Mouse (Mus musculus): ENCODE results near the gene Mfsd5. TPM values are rescaled to one million over a fixed set of nuclear protein-coding genes. Genes with fewer than 3 reads are reported as not detected.

Mfsd5 gene
- polyA plus RNA-seq, 1 experiment from 2014 or later: 67.3 TPM

DNA sequence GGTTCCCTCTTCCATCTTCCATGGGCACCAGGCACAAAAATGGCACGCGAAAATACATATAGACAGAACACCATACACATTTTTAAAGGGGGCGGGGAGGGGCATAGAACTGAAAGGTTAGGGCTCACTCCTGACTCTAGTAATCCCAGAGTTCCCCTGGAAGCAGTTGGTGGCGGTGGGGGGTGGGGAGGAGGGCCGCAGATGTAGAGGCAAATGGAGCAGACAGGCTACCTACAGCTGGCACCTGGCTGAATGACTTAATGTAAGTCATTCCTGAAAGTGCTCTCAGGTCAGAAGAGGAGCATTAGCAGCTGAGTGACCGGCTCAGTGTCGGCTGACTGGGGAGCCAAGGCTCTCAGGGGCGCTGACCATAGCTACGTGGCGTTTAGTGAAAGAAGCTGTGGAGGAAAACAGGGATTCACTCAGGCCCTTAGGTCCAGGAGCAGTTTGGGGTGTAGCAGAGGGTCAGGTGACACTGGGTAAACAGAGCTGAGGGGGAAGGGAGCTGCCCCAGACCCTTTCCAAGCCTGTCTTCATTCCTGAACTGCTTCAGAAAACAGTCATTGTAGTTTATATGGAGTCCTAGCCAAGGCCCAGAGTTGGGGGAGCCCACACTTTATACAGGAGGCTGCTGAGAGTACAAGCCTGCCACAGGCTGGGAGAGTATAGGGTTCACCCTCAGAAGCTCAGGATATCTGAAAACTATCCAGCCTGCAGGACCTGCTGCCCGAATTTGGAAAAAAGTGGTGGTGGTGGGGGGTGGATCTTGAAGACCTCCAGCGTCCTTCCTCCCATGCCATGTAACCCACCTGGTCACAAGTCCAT, 36.6 kb upstream of the Mfsd5 start:
- WGBS: 37% methylated on average over 12 of the region's 12 CpGs
- Histone ChIP-seq H3K9me3 (no peaks in the 10 kb centered on the region), H3K36me3 (peaks cover 47% of the 10 kb centered on the region), H3K27ac (peak overlapping the region; percentile 99), H3K4me2 (peak overlapping the region; percentile 94), H3K4me3 (peak overlapping the region; percentile 58), H3K4me1 (peaks cover 50% of the 10 kb centered on the region), H3K9ac (peak overlapping the region; percentile 77), H3K27me3 (no peaks in the 10 kb centered on the region)
- ATAC-seq (ENCODE audit: insufficient number of reproducible peaks, insufficient read depth, low FRiP score, low TSS enrichment, low read depth): no peak

- Histone ChIP-seq H3K27me3 (no peaks in the 10 kb centered on the region), H3K4me1 (peaks cover 54% of the 10 kb centered on the region), H3K9me3 (no peaks in the 10 kb centered on the region), H3K27ac (peak overlapping the region; percentile 99), H3K36me3 (peaks cover 38% of the 10 kb centered on the region), H3K4me3 (peak overlapping the region; percentile 58), H3K4me2 (peak overlapping the region; percentile 94), H3K9ac (peak overlapping the region; percentile 77)
- no peak for ATAC-seq (ENCODE audit: insufficient number of reproducible peaks, insufficient read depth, low FRiP score, low TSS enrichment, low read depth)
- 4% methylated on average over 22 of the region's 22 CpGs for WGBS
Observed at GRCm38 (mm10) chr15:102243229-102244190, 35.7 kb upstream of the Mfsd5 start.

- WGBS: 2% methylated on average over 19 of the region's 19 CpGs
Observed at GRCm38 (mm10) chr15:102244306-102245191, 34.7 kb upstream of the Mfsd5 start.

DNA sequence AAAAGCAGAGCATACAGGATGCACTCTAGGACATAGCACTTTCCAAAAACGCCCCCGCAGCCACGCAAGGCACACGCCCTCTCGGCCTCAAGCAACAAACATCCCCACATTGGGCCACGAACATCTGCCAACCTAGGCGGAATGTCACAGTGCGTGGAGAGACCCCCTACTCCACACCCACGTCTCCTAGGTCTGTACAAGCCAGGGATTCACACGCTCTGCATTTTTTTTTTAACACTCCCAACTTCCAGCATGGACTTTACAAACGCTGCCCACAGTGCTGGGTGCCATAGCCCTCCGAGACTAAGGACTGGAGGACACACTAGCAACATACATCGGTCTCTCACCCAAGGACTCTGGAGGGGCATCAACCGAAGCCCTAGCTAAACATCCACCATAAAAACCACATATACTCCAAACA, 33.8 kb upstream of the Mfsd5 start:
- ATAC-seq (ENCODE audit: insufficient number of reproducible peaks, insufficient read depth, low FRiP score, low TSS enrichment, low read depth): no peak
- Histone ChIP-seq H3K36me3 (peaks cover 27% of the 10 kb centered on the region), H3K4me3 (peak overlapping the region; percentile 58), H3K4me1 (peaks cover 71% of the 10 kb centered on the region), H3K27me3 (no peaks in the 10 kb centered on the region), H3K27ac (peak overlapping the region; percentile 99), H3K9me3 (no peaks in the 10 kb centered on the region), H3K9ac (peak overlapping the region; percentile 77), H3K4me2 (peak overlapping the region; percentile 94)
- WGBS: 1% methylated on average over 14 of the region's 14 CpGs

More at GRCm38 (mm10) chr15:102244306-102245191, 34.7 kb upstream of the Mfsd5 start:
- Histone ChIP-seq H3K4me3 (peak overlapping the region; percentile 58), H3K9ac (peak overlapping the region; percentile 77), H3K4me1 (peaks cover 61% of the 10 kb centered on the region), H3K36me3 (peaks cover 27% of the 10 kb centered on the region), H3K9me3 (no peaks in the 10 kb centered on the region), H3K4me2 (peak overlapping the region; percentile 94), H3K27me3 (no peaks in the 10 kb centered on the region), H3K27ac (peak overlapping the region; percentile 99)
- no peak for ATAC-seq (ENCODE audit: insufficient number of reproducible peaks, insufficient read depth, low FRiP score, low TSS enrichment, low read depth)

- peaks cover 74% of the 10 kb centered on the region for H3K4me1 ChIP-seq
Observed at GRCm38 (mm10) chr15:102245891-102246741, 33.1 kb upstream of the Mfsd5 start.

GRCm38 (mm10) chr15:102246866-102247251, 32.4 kb upstream of the Mfsd5 start:
- peak overlapping the region; percentile 77 for H3K9ac ChIP-seq
- peak overlapping the region; percentile 99 for H3K27ac ChIP-seq
- ATAC-seq (ENCODE audit: insufficient number of reproducible peaks, insufficient read depth, low FRiP score, low TSS enrichment, low read depth): peak; percentile 40
- WGBS: 0% methylated on average over 32 of the region's 35 CpGs
- H3K4me3 ChIP-seq: peak overlapping the region; percentile 58
- peaks cover 27% of the 10 kb centered on the region for H3K36me3 ChIP-seq
- peaks cover 82% of the 10 kb centered on the region for H3K4me1 ChIP-seq
- peak overlapping the region; percentile 94 for H3K4me2 ChIP-seq
- H3K9me3 ChIP-seq: no peaks in the 10 kb centered on the region
- H3K27me3 ChIP-seq: no peaks in the 10 kb centered on the region

More at GRCm38 (mm10) chr15:102245891-102246741, 33.1 kb upstream of the Mfsd5 start:
- no peaks in the 10 kb centered on the region for H3K9me3 ChIP-seq
- H3K4me3 ChIP-seq: peak overlapping the region; percentile 58
- H3K27me3 ChIP-seq: no peaks in the 10 kb centered on the region
- peak overlapping the region; percentile 94 for H3K4me2 ChIP-seq
- H3K36me3 ChIP-seq: peaks cover 27% of the 10 kb centered on the region
- H3K9ac ChIP-seq: peak overlapping the region; percentile 77
- WGBS: under 1% methylated on average over 42 of the region's 44 CpGs
- ATAC-seq (ENCODE audit: insufficient number of reproducible peaks, insufficient read depth, low FRiP score, low TSS enrichment, low read depth): peak; percentile 38
- peak overlapping the region; percentile 99 for H3K27ac ChIP-seq

DNA sequence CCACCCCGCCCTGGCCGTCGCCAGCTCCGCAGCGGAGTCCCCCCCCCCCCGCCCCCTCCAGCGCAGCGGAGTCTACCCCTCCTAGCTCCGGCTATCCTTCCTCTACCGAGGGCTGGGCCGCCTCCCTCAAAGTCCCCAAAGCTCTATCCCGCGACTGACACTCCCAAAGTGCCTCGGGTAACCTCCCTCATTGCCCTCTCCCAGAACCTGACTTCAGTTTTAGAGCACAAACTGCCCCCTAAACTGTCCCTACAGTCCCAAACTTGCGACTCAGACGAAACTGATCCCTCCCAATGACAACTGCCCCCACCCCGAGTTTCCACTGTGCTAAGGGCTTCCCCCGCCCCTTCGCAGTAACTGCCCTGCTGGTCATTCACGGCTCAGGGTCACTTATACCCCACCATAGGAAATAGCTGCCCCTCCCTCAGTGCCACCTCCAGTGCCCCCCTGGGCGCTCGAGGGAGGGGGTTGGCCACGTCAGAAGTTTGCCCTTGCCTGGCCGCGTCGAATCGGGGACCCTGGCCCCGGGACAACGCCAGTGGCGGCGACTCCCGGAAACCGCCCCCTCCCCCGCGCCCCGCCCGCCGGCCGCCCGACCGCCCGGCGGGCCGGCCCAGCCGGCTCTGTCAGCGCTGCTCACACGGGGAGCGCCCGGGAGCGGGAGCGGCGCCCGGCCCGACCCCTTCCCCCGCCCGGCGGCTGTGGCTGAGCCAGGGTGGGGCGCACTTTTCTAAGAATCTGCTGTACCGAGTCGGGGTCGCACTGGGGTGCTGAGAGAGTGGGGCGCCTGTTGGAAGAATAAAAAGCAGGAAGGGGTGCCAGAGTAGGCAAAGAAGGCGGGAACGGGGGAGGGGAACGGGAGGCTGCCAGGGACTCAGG, 31.8 kb upstream of the Mfsd5 start:
- peak; percentile 32 for ATAC-seq (ENCODE audit: insufficient number of reproducible peaks, insufficient read depth, low FRiP score, low TSS enrichment, low read depth)
- 1% methylated on average over 41 of the region's 65 CpGs for WGBS
- Histone ChIP-seq H3K4me3 (peak overlapping the region; percentile 58), H3K27me3 (no peaks in the 10 kb centered on the region), H3K4me1 (peaks cover 83% of the 10 kb centered on the region), H3K36me3 (peaks cover 27% of the 10 kb centered on the region), H3K27ac (peak overlapping the region; percentile 99), H3K9me3 (no peaks in the 10 kb centered on the region), H3K9ac (peak overlapping the region; percentile 77), H3K4me2 (peak overlapping the region; percentile 94)

DNA sequence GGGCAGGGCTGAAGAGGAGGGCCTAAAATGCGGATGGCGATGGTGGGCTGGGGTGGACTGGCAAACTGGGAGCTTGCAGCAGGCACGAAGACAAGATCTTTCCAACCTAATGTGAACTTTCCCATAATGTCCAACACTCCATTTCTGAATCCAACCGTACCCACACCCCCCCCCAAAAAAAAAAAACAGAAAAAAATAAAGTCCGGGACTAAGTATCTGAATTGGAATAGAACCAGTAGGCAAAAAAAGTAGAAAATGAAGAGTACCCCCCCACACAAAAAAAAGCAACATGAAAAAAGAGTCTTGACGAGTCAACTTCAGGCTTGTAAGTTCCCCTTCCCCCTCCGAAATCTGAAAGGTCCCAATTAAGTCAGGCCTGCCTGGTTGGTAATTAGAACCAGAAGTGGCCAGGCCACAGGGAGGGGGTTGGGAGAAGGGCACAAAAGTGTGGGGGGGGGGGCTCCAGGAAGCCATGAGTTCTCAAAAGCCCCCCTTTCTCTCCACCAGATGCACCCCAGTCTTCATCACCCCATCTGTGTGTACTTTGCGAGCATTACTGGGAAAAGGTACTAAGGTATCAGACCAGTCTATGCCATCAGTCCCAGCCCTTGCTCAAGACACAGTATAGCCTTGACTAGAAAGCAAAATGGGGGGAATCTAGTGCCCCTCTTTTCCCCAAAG, 31.0 kb upstream of the Mfsd5 start:
- H3K4me3 ChIP-seq: peak overlapping the region; percentile 58
- no peaks in the 10 kb centered on the region for H3K27me3 ChIP-seq
- no peak for ATAC-seq (ENCODE audit: insufficient number of reproducible peaks, insufficient read depth, low FRiP score, low TSS enrichment, low read depth)

GRCm38 (mm10) chr15:102248812-102249191, 30.5 kb upstream of the Mfsd5 start:
- peak overlapping the region; percentile 49; the same call in 1 of the 2 replicates for H3K9ac ChIP-seq
- H3K4me1 ChIP-seq: peaks cover 82% of the 10 kb centered on the region
- no peaks in the 10 kb centered on the region for H3K9me3 ChIP-seq
- 0% methylated on average over 1 of the region's 3 CpGs for WGBS
- H3K4me3 ChIP-seq: peak overlapping the region; percentile 58
- peak overlapping the region; percentile 99 for H3K27ac ChIP-seq
- peaks cover 37% of the 10 kb centered on the region for H3K36me3 ChIP-seq
- no peak for ATAC-seq (ENCODE audit: insufficient number of reproducible peaks, insufficient read depth, low FRiP score, low TSS enrichment, low read depth)
- H3K4me2 ChIP-seq: peak overlapping the region; percentile 94
- H3K27me3 ChIP-seq: no peaks in the 10 kb centered on the region

More for the DNA sequence above, 31.0 kb upstream of the Mfsd5 start:
- H3K9me3 ChIP-seq: no peaks in the 10 kb centered on the region
- peak overlapping the region; percentile 77 for H3K9ac ChIP-seq
- H3K36me3 ChIP-seq: peaks cover 32% of the 10 kb centered on the region
- H3K4me1 ChIP-seq: peaks cover 82% of the 10 kb centered on the region
- H3K4me2 ChIP-seq: peak overlapping the region; percentile 94
- WGBS: 0% methylated on average over 8 of the region's 8 CpGs
- H3K27ac ChIP-seq: peak overlapping the region; percentile 99
